17 mouse cellular contexts compared by ENCODE assay signal in genomic region chr2:147170538-147170937, GRCm38 (mm10). TPM values are rescaled to one million over a fixed set of nuclear protein-coding genes. Genes with fewer than 3 reads are reported as not detected.
DNase-seq lines count a peak whose midpoint lies in the region; ATAC-seq and TF ChIP-seq lines count a peak whose summit lies in the region.
"Not testable (repeated sequence)": the region's sequence is repeated elsewhere in the genome, so short reads cannot be mapped to it uniquely, and the experiment has no call there.
"Had no signal": no experiment of that assay in that cellular context is flagged by ENCODE, and none has a peak within 500 bp of the region (broad histone marks: within the 10 kb centered on the region; RNA-seq: fewer than 3 reads in every experiment).

No protein-coding gene starts in this region.

- not testable (repeated sequence) for H3K4me2 ChIP-seq in heart, postnatal 0 days (ENCODE audit: low read depth, low read length); midbrain, embryonic 11.5 days

- peak in 2 of 3 experiments; percentile 56 to 60; a peak in 4 of 6 replicates for TF ChIP-seq CTCF in MEL (IDR thresholded peaks at IDR 0.05 in 2 of 3, conservative IDR thresholded peaks at IDR 0.05 in 1 of 3; ENCODE audit: control insufficient read depth in 1 of 3, insufficient read depth in 1 of 3, low read depth in 2 of 3, low read length in 3 of 3, poor library complexity in 1 of 3, severe bottlenecking in 1 of 3)
- TF ChIP-seq CTCF in heart, postnatal 0 days (IDR thresholded peaks at IDR 0.05; ENCODE audit: low read depth): 0 out of 2 replicates have a peak, but pooled peaks have one; percentile 2
- peak; percentile 43 for TF ChIP-seq CTCF in layer of hippocampus, adult 2 months (conservative IDR thresholded peaks at IDR 0.05)
- not testable (repeated sequence) for TF ChIP-seq CTCF in testis, adult 2 months (IDR thresholded peaks at IDR 0.05; ENCODE audit: control insufficient read depth, insufficient read depth, insufficient replicate concordance, low read depth, low read length)

- not testable (repeated sequence) for ATAC-seq in heart, postnatal 0 days (ENCODE audit: insufficient read depth, low read depth); midbrain, embryonic 11.5 days (ENCODE audit: low FRiP score)

- not testable (repeated sequence) for TF ChIP-seq EP300 in MEL (IDR thresholded peaks at IDR 0.05; ENCODE audit: low read depth in 1 of 2, low read length in 2 of 2); heart, postnatal 0 days (IDR thresholded peaks at IDR 0.05; ENCODE audit: low read depth)

- H3K27me3 ChIP-seq in MEL (ENCODE audit: control insufficient read depth in 1 of 2, insufficient read depth in 2 of 2, low read length in 2 of 2); heart, postnatal 0 days (ENCODE audit: control insufficient read depth, insufficient read depth, low read length); midbrain, embryonic 11.5 days (ENCODE audit: control insufficient read depth, insufficient read depth, low read length); testis, adult 2 months (ENCODE audit: control insufficient read depth, insufficient read depth, low read length): not testable (repeated sequence)

- whole genome bisulfite sequencing in heart, postnatal 0 days: 75% methylated on average over 9 of the region's 9 CpGs
- 82% methylated on average over 9 of the region's 9 CpGs for WGBS in midbrain, embryonic 11.5 days

- H3K36me3 ChIP-seq in MEL (ENCODE audit: control insufficient read depth in 1 of 2, insufficient read depth in 2 of 2, low read length in 2 of 2); heart, postnatal 0 days (replicated peaks; ENCODE audit: control insufficient read depth, insufficient read depth, low read length); midbrain, embryonic 11.5 days (ENCODE audit: control insufficient read depth, insufficient read depth, low read length); testis, adult 2 months (ENCODE audit: control insufficient read depth, insufficient read depth, low read length): not testable (repeated sequence)

- TF ChIP-seq RAD21 in MEL (IDR thresholded peaks at IDR 0.05; ENCODE audit: low read depth, low read length): peak; percentile 55

- H3K9me3 ChIP-seq in MEL (replicated peaks; ENCODE audit: insufficient read depth, low read length); heart, postnatal 0 days (replicated peaks; ENCODE audit: control insufficient read depth, low read length); midbrain, embryonic 11.5 days (ENCODE audit: control insufficient read depth, low read length): not testable (repeated sequence)

- not testable (repeated sequence) for H3K4me3 ChIP-seq in MEL (ENCODE audit: control insufficient read depth in 1 of 2, insufficient read depth in 1 of 2, low read depth in 2 of 2, low read length in 2 of 2); heart, postnatal 0 days (ENCODE audit: low read depth, low read length); layer of hippocampus, adult 2 months; midbrain, embryonic 11.5 days (ENCODE audit: low read depth, low read length)
- peak overlapping the region; percentile 25; the same call in 1 of the 2 replicates for H3K4me3 ChIP-seq in testis, adult 2 months (ENCODE audit: control insufficient read depth, low read depth, low read length)

- peak; percentile 16 for DNase-seq in 416B (ENCODE audit: low read depth)
- peak; percentile 65 for DNase-seq in MEL (ENCODE audit: low read depth, low spot score)
- DNase-seq in ZHBTc4 (ENCODE audit: low read depth, low spot score): peak; percentile 32
- DNase-seq in heart, postnatal 0 days (ENCODE audit: low spot score); layer of hippocampus, adult 2 months (ENCODE audit: low spot score in 2 of 2): not testable (repeated sequence)
- DNase-seq in midbrain, embryonic 11.5 days (ENCODE audit: low spot score, missing footprints): peak; percentile 19

- H3K27ac ChIP-seq in MEL (ENCODE audit: control insufficient read depth, low read depth, low read length); heart, postnatal 0 days (ENCODE audit: low read depth); layer of hippocampus, adult 2 months; midbrain, embryonic 11.5 days (ENCODE audit: low read depth, low read length); testis, adult 2 months (ENCODE audit: control insufficient read depth, insufficient read depth, low read depth, low read length): not testable (repeated sequence)

- not testable (repeated sequence) for H3K79me2 ChIP-seq in MEL (ENCODE audit: control insufficient read depth, insufficient read depth, low read length, poor library complexity)

- peak in 1 of 2 experiments; percentile 33; a peak in 1 of 4 replicates for TF ChIP-seq POLR2A in MEL (IDR thresholded peaks at IDR 0.05; ENCODE audit: control insufficient read depth in 1 of 2, insufficient read depth in 1 of 2, low read depth in 1 of 2, low read length in 2 of 2, poor library complexity in 1 of 2)
- TF ChIP-seq POLR2A in testis, adult 2 months (IDR thresholded peaks at IDR 0.05; ENCODE audit: control insufficient read depth, low read depth, low read length): not testable (repeated sequence)

- H3K4me1 ChIP-seq in MEL (ENCODE audit: control insufficient read depth in 1 of 2, insufficient read depth in 2 of 2, low read length in 2 of 2); heart, postnatal 0 days (ENCODE audit: control insufficient read depth, insufficient read depth); midbrain, embryonic 11.5 days (ENCODE audit: control insufficient read depth, insufficient read depth, low read length); testis, adult 2 months (ENCODE audit: control insufficient read depth, insufficient read depth, low read length): not testable (repeated sequence)

- not testable (repeated sequence) for H3K9ac ChIP-seq in MEL (ENCODE audit: control insufficient read depth, low read depth, low read length, poor library complexity, severe bottlenecking); heart, postnatal 0 days (replicated peaks; ENCODE audit: low read depth, low read length); midbrain, embryonic 11.5 days (ENCODE audit: low read length)

TF ChIP-seq in MEL, 35 proteins besides CTCF, POLR2A, EP300 and RAD21:
- TF ChIP-seq SMC3 (IDR thresholded peaks at IDR 0.05; ENCODE audit: low read depth, low read length): peak; percentile 67
- 0 out of 2 replicates have a peak, but pooled peaks have one; percentile 51 for TF ChIP-seq MAX (IDR thresholded peaks at IDR 0.05; ENCODE audit: low read length)
- peak; percentile 73 for TF ChIP-seq TBP (IDR thresholded peaks at IDR 0.05; ENCODE audit: low read depth, low read length)
- TF ChIP-seq NELFE (IDR thresholded peaks at IDR 0.05; ENCODE audit: low read depth, low read length): peak; percentile 34; the same call in 1 of the 2 replicates
- 0 out of 2 replicates have a peak, but pooled peaks have one; percentile 10 for TF ChIP-seq ZC3H11A (IDR thresholded peaks at IDR 0.05; ENCODE audit: low read depth, low read length)

RNA-seq across cellular contexts. Expression of gene Nkx2-2, which starts 23.5 kb away (rescaled TPM):
- not detected in 2 replicates for total RNA-seq in MEL (2012; rRNA removed)
- not detected for polyA plus RNA-seq in MEL (2012; ENCODE audit: insufficient read depth in 1 of 2, insufficient read length in 2 of 2, low read depth in 1 of 2, low replicate concordance in 2 of 2, missing spikeins in 1 of 2)
- total RNA-seq in heart, postnatal 0 days (2014; rRNA removed; ENCODE audit: low replicate concordance): not detected in 2 replicates
- not detected in 2 replicates for polyA plus RNA-seq in heart, postnatal 0 days (2015; fragmentation: Nextera tagmentation; extraction: Ambion mirVana)
- 1 to 10 TPM; 4.6 to 7.0 TPM for total RNA-seq in layer of hippocampus, adult 2 months (2021)
- 14.7 and 16.8 TPM in 2 replicates for polyA plus RNA-seq in midbrain, embryonic 11.5 days (2014; fragmentation: Nextera tagmentation; extraction: Ambion mirVana)
- not detected in 2 replicates for polyA plus RNA-seq in testis, adult 2 months (2012; rRNA removed)
- total RNA-seq: adrenal gland, adult 18-20 months; adrenal gland, postnatal 10 days; adrenal gland, postnatal 36 days; CH12.LX; gastrocnemius, adult 2 months; heart, postnatal 14 days; heart, postnatal 4 days had no signal
- polyA plus RNA-seq: embryonic facial prominence, embryonic 15.5 days; heart, embryonic 12.5 days; heart, embryonic 15.5 days had no signal

Comparison
In these comparisons a context has a peak if more than half of its experiments do, and no peak if none do; other contexts are left out.
1. RNA of gene Nkx2-2, which starts 23.5 kb away (polyA plus RNA-seq): 14.7 to 16.8 TPM in midbrain, embryonic 11.5 days; not detected in MEL, not detected in heart, postnatal 0 days and not detected in testis, adult 2 months; every median in the first group is over 10 times any median in the second.